Mouse (Mus musculus) G1E (cell line): ENCODE measurements at regions not wholly inside any gene's neighbourhood (a gene's known extent, or its start where the extent isn't known, plus 50 kb on each side); places are given as distances from the start of the nearest gene placed in this dataset.

Experiments
- CTCF ChIP-seq: IDR thresholded peaks from 2 replicates; pipeline ENCODE4 v1.5.1; 2012; ENCODE audit warnings: low read depth, low read length, inconsistent platforms, mixed read lengths
- GATA1 ChIP-seq: IDR thresholded peaks from 2 replicates; pipeline ENCODE4 v1.6.1; 2012; ENCODE audit warnings: borderline replicate concordance, low read length, inconsistent platforms, mixed read lengths
- GATA2 ChIP-seq: IDR thresholded peaks from 2 replicates; pipeline ENCODE4 v1.6.1; 2012; ENCODE audit warnings: low read depth, low read length, inconsistent platforms, borderline replicate concordance
- POLR2AphosphoS5 ChIP-seq: IDR thresholded peaks from 2 replicates; pipeline ENCODE4 v1.6.1; 2012; ENCODE audit warnings: low read depth, low read length, inconsistent platforms; ENCODE audit not compliant: insufficient replicate concordance

DNA sequence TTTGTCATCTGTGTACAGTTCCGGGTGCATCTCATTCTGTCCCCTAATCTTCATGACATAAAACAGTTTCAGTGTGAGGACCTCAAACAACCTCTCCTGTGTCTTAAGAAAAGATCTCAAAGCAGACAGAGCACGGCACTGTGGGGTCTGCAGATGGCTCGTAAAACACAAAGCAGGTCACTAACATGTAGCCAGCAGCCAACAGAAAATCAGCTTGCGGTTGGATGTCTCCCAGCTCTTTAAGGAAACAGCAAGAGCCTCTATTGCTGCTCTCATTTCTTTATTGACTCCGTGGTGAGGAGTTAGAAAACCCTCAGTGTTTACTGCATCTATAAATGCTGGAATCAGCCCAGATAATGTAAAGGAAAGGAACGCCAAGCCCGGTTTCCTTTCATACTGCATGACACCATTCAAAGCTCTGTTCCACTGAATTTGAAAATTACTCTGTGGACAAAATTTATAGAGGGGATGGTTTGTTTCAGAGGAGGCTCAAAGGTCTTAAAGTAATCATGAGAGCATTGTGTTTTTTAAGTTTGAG, 234.3 kb downstream of the Agtpbp1 start:
- no peak for TF ChIP-seq CTCF
- TF ChIP-seq GATA1, result no peak
- TF ChIP-seq POLR2AphosphoS5, result no peak
- TF ChIP-seq GATA2, result no peak
